Mouse (Mus musculus): ENCODE data around the gene Olfr115. TPM values are rescaled to one million over a fixed set of nuclear protein-coding genes. Genes with fewer than 3 reads are reported as not detected.

The Olfr115 gene
- polyA plus RNA-seq (2017; shearing (Covaris generic)) = not detected

- ATAC-seq = no peak
These were observed at the start of gene Olfr115, which contains the start of gene Olfr116 for GRCm38 (mm10) chr17:37627009-37627408. Gene Olfr115, minus strand, starts transcription at chr17:37627109. Gene Olfr116, minus strand, starts transcription at chr17:37627199.

GRCm38 (mm10) chr17:37666688-37667087 lies 39.8 kb upstream of the Olfr115 start, which contains the start of gene Olfr118:
Gene Olfr118, plus strand, starts transcription at chr17:37666988.
- ATAC-seq = no peak

- no peak for ATAC-seq
These were observed 36.8 kb upstream of the Olfr115 start, which contains the start of gene Olfr117 for GRCm38 (mm10) chr17:37663682-37664081. Gene Olfr117, minus strand, starts transcription at chr17:37663782.

- no peak for ATAC-seq
These were observed 34.3 kb downstream of the Olfr115 start, which contains the start of gene Olfr114 for GRCm38 (mm10) chr17:37592643-37593042. Gene Olfr114, minus strand, starts transcription at chr17:37592743.

GRCm38 (mm10) chr17:37577563-37577962 lies 49.3 kb downstream of the Olfr115 start, which contains the start of gene Olfr113:
Gene Olfr113, minus strand, starts transcription at chr17:37577663.
- ATAC-seq = no peak

- ATAC-seq = no peak
These were observed 57.6 kb downstream of the Olfr115 start, which contains the start of gene Olfr112 for GRCm38 (mm10) chr17:37569351-37569750. Gene Olfr112, minus strand, starts transcription at chr17:37569451.

Other genes starting within 250 kb of the Olfr115 start
- gene Olfr105-ps, start 248.1 kb downstream of the Olfr115 start, polyA plus RNA-seq (2017; shearing (Covaris generic)) = not detected
- not detected for gene Olfr106-ps, start 236.7 kb downstream of the Olfr115 start, polyA plus RNA-seq (2017; shearing (Covaris generic))
- gene Olfr107, start 227.9 kb downstream of the Olfr115 start, polyA plus RNA-seq (2017; shearing (Covaris generic)) = under 1 TPM in 1 of 3 experiments, not detected in 2; 0.17 TPM
- not detected for gene Olfr108, start 181.6 kb downstream of the Olfr115 start, polyA plus RNA-seq (2017; shearing (Covaris generic))
- not detected for gene Olfr109, start 168.2 kb downstream of the Olfr115 start, polyA plus RNA-seq (2017; shearing (Covaris generic))
- under 1 TPM in 2 of 3 experiments, not detected in 1; 0.38 to 0.47 TPM for gene H2-M2, start 143.6 kb downstream of the Olfr115 start, polyA plus RNA-seq (2017; shearing (Covaris generic))
- not detected for gene Olfr110, start 134.6 kb downstream of the Olfr115 start, polyA plus RNA-seq (2017; shearing (Covaris generic))
- not detected for gene Olfr111, start 119.1 kb downstream of the Olfr115 start, polyA plus RNA-seq (2017; shearing (Covaris generic))
- not detected for gene Olfr112, start 57.7 kb downstream of the Olfr115 start, polyA plus RNA-seq (2017; shearing (Covaris generic))
- not detected for gene Olfr113, start 49.4 kb downstream of the Olfr115 start, polyA plus RNA-seq (2017; shearing (Covaris generic))
- gene Olfr114, start 34.4 kb downstream of the Olfr115 start, polyA plus RNA-seq (2017; shearing (Covaris generic)) = not detected
- gene Olfr116, start 90 bp upstream of the Olfr115 start, polyA plus RNA-seq (2017; shearing (Covaris generic)) = not detected
- gene Olfr117, start 36.7 kb upstream of the Olfr115 start, polyA plus RNA-seq (2017; shearing (Covaris generic)) = not detected
- under 1 TPM in 1 of 3 experiments, not detected in 2; 0.60 TPM for gene Olfr118, start 39.9 kb upstream of the Olfr115 start, polyA plus RNA-seq (2017; shearing (Covaris generic))
- not detected for gene Olfr119, start 69.5 kb upstream of the Olfr115 start, polyA plus RNA-seq (2017; shearing (Covaris generic))
- gene Olfr120, start 94.7 kb upstream of the Olfr115 start, polyA plus RNA-seq (2017; shearing (Covaris generic)) = not detected
- gene Olfr121, start 121.7 kb upstream of the Olfr115 start, polyA plus RNA-seq (2017; shearing (Covaris generic)) = not detected
- gene Olfr122, start 141.5 kb upstream of the Olfr115 start, polyA plus RNA-seq (2017; shearing (Covaris generic)) = not detected
- gene Olfr123, start 166.4 kb upstream of the Olfr115 start, polyA plus RNA-seq (2017; shearing (Covaris generic)) = not detected
- not detected for gene Olfr124, start 172.8 kb upstream of the Olfr115 start, polyA plus RNA-seq (2017; shearing (Covaris generic))
- gene Olfr125, start 205.8 kb upstream of the Olfr115 start, polyA plus RNA-seq (2017; shearing (Covaris generic)) = not detected
- gene Olfr126, start 220.4 kb upstream of the Olfr115 start, polyA plus RNA-seq (2017; shearing (Covaris generic)) = not detected

All from inflammation-experienced regulatory T-cells, adult 6 months (primary cell).